Mouse (Mus musculus) stomach, postnatal 0 days (tissue): ENCODE data around the gene Gprc5c. TPM values are rescaled to one million over a fixed set of nuclear protein-coding genes. Genes with fewer than 3 reads are reported as not detected.

Experiments used
- ATAC-seq: fragments of 200-750 bp; cut with Nextera tagmentation; 2 replicates; pipeline ENCODE4 v1.8.0; 2017; ENCODE audit not compliant: low FRiP score, low TSS enrichment
- DNase-seq: peaks from one replicate; pipeline ENCODE4 v3.0.0-alpha.2; 2016; ENCODE audit warnings: low spot score
- H3K27ac ChIP-seq: fragments of 300-500 bp; sonication (generic); replicated peaks from 2 replicates; pipeline ENCODE4 v1.5.1; 2014; ENCODE audit warnings: mild to moderate bottlenecking, control low read depth
- H3K27me3 ChIP-seq: fragments of 300-500 bp; sonication (generic); 2 replicates; pipeline ENCODE4 v1.6.1; 2014; ENCODE audit warnings: low read length; ENCODE audit not compliant: control insufficient read depth, insufficient read depth
- H3K36me3 ChIP-seq: fragments of 300-500 bp; sonication (generic); 2 replicates; pipeline ENCODE4 v1.6.1; 2014; ENCODE audit warnings: low read length, mixed read lengths; ENCODE audit not compliant: control insufficient read depth, insufficient read depth
- H3K4me1 ChIP-seq: fragments of 300-500 bp; sonication (generic); replicated peaks from 2 replicates; pipeline ENCODE4 v1.6.1; 2014; ENCODE audit warnings: antibody characterized with exemption; ENCODE audit not compliant: control insufficient read depth, insufficient read depth
- H3K4me2 ChIP-seq: fragments of 300-500 bp; sonication (generic); replicated peaks from 2 replicates; pipeline ENCODE4 v1.6.1; 2014; ENCODE audit warnings: low read depth, mild to moderate bottlenecking, control low read depth, moderate library complexity
- H3K4me3 ChIP-seq: fragments of 300-500 bp; sonication (generic); 2 replicates; pipeline ENCODE4 v1.5.1; 2014; ENCODE audit warnings: low read depth, low read length, control low read depth
- H3K9ac ChIP-seq: fragments of 300-500 bp; sonication (generic); 2 replicates; pipeline ENCODE4 v1.6.1; 2014; ENCODE audit warnings: mild to moderate bottlenecking, low read length, control low read depth, mixed read lengths
- H3K9me3 ChIP-seq: fragments of 300-500 bp; sonication (generic); 2 replicates; pipeline ENCODE4 v1.6.1; 2016; ENCODE audit warnings: low read length; ENCODE audit not compliant: control insufficient read depth
- CTCF ChIP-seq: IDR thresholded peaks from 2 replicates; pipeline ENCODE4 v1.5.1; 2016; ENCODE audit warnings: antibody characterized with exemption, low read depth, mild to moderate bottlenecking, moderate library complexity
- EP300 ChIP-seq: optimal IDR thresholded peaks from 2 replicates; pipeline ENCODE3; 2016; ENCODE audit warnings: antibody characterized with exemption
- WGBS: fragments of 180-500 bp; shearing (Covaris S2); extraction: QIAGEN DNeasy Blood & Tissue Kit; methylation state at CpG from one replicate; pipeline ENCODE4 v1.1.7; 2014; 5-methylcytosine and 5-hydroxymethylcytosine counted together
- polyA plus RNA-seq: library from polyadenylated mRNA; unstranded; fragments of >200 nt; fragmentation: Nextera tagmentation; extraction: Ambion mirVana; gene quantifications from 2 replicates; pipeline ENCODE4 v1.2.1, GENCODE M21; 2015

The Gprc5c gene
- polyA plus RNA-seq, 1 experiment from 2014 or later, result 11.2 TPM

- ATAC-seq (no peak), DNase-seq (no peak)
- Histone ChIP-seq H3K4me3 (no peak overlapping the region), H3K4me1 (no peaks in the 10 kb centered on the region), H3K9me3 (no peaks in the 10 kb centered on the region), H3K27ac (no peak overlapping the region), H3K36me3 (no peaks in the 10 kb centered on the region), H3K4me2 (no peak overlapping the region), H3K27me3 (no peaks in the 10 kb centered on the region), H3K9ac (no peak overlapping the region)
- TF ChIP-seq CTCF (no peak), EP300 (no peak)
Observed at GRCm38 (mm10) chr11:114880185-114880584, 29.2 kb downstream of the Gprc5c start.

- H3K36me3 ChIP-seq, result no peaks in the 10 kb centered on the region
- H3K27ac ChIP-seq, result no peak overlapping the region
- H3K9me3 ChIP-seq, result no peaks in the 10 kb centered on the region
- no peak for ATAC-seq
- WGBS, result 0% methylated on average over 1 of the region's 1 CpGs
- H3K4me1 ChIP-seq, result no peaks in the 10 kb centered on the region
- no peak for DNase-seq
- no peak overlapping the region for H3K4me3 ChIP-seq
- no peak overlapping the region for H3K4me2 ChIP-seq
- H3K9ac ChIP-seq, result no peak overlapping the region
- no peaks in the 10 kb centered on the region for H3K27me3 ChIP-seq
- no peak for TF ChIP-seq EP300
- TF ChIP-seq CTCF, result peak; percentile 74
Observed at GRCm38 (mm10) chr11:114880589-114880988, 29.6 kb downstream of the Gprc5c start.

GRCm38 (mm10) chr11:114883251-114883789, 32.4 kb downstream of the Gprc5c start:
- Histone ChIP-seq H3K9ac (no peak overlapping the region), H3K9me3 (no peaks in the 10 kb centered on the region), H3K36me3 (no peaks in the 10 kb centered on the region), H3K27me3 (no peaks in the 10 kb centered on the region), H3K4me2 (no peak overlapping the region), H3K4me1 (no peaks in the 10 kb centered on the region), H3K4me3 (no peak overlapping the region), H3K27ac (no peak overlapping the region)
- 91% methylated on average over 4 of the region's 4 CpGs for WGBS
- TF ChIP-seq CTCF, result no peak
- no peak for TF ChIP-seq EP300
- ATAC-seq (no peak), DNase-seq (no peak)

- ATAC-seq (no peak), DNase-seq (no peak)
- Histone ChIP-seq H3K9ac (no peak overlapping the region), H3K4me3 (no peak overlapping the region), H3K27ac (no peak overlapping the region), H3K9me3 (no peaks in the 10 kb centered on the region), H3K4me2 (no peak overlapping the region), H3K4me1 (no peaks in the 10 kb centered on the region), H3K27me3 (no peaks in the 10 kb centered on the region), H3K36me3 (no peaks in the 10 kb centered on the region)
- TF ChIP-seq CTCF, result no peak
- no peak for TF ChIP-seq EP300
- 85% methylated on average over 4 of the region's 4 CpGs for WGBS
Observed at GRCm38 (mm10) chr11:114884380-114885100, 33.6 kb downstream of the Gprc5c start.

GRCm38 (mm10) chr11:114889991-114890518, 39.1 kb downstream of the Gprc5c start, which contains the start of gene Cd300a:
TSS of gene Cd300a (plus strand) at chr11:114890041.
- H3K27ac ChIP-seq, result no peak within 1 kb of the TSS
- WGBS, result 73% methylated on average over 18 of the region's 18 CpGs
- no peak for ATAC-seq
- H3K9ac ChIP-seq, result no peak within 1 kb of the TSS
- DNase-seq, result no peak
- H3K4me1 ChIP-seq, result no peaks in the 10 kb centered on the region
- TF ChIP-seq EP300 (no peak), CTCF (no peak)
- H3K36me3 ChIP-seq, result no peaks in the 10 kb centered on the region
- no peak within 1 kb of the TSS for H3K4me3 ChIP-seq
- H3K27me3 ChIP-seq, result no peaks in the 10 kb centered on the region
- H3K4me2 ChIP-seq, result no peak within 1 kb of the TSS
- H3K9me3 ChIP-seq, result no peaks in the 10 kb centered on the region

- WGBS, result 60% methylated on average over 5 of the region's 5 CpGs
- no peak overlapping the region for H3K9ac ChIP-seq
Observed at GRCm38 (mm10) chr11:114890542-114890941, 39.6 kb downstream of the Gprc5c start.

More at GRCm38 (mm10) chr11:114890542-114890941, 39.6 kb downstream of the Gprc5c start:
- Histone ChIP-seq H3K27ac (no peak overlapping the region), H3K4me1 (no peaks in the 10 kb centered on the region), H3K4me3 (no peak overlapping the region), H3K27me3 (no peaks in the 10 kb centered on the region), H3K9me3 (no peaks in the 10 kb centered on the region), H3K36me3 (no peaks in the 10 kb centered on the region), H3K4me2 (no peak overlapping the region)
- ATAC-seq (no peak), DNase-seq (no peak)
- TF ChIP-seq EP300, result no peak
- no peak for TF ChIP-seq CTCF
